Mouse (Mus musculus) adrenal gland, postnatal 14 days (tissue): ENCODE data around the gene Cd244a. TPM values are rescaled to one million over a fixed set of nuclear protein-coding genes. Genes with fewer than 3 reads are reported as not detected.

Source experiments
- DNase-seq: peaks from one replicate; pipeline ENCODE4 v3.0.0; 2021; ENCODE audit warnings: mixed read lengths
- microRNA-seq, 2 experiments: library from miRNA; unstranded; fragments of <30 nt; microRNA quantifications; one replicate each; pipeline ENCODE4 v1.2.0; 2021
- total RNA-seq: library from RNA; stranded (reverse); gene quantifications from 2 replicates; pipeline ENCODE4 v1.2.3, GENCODE M21; 2021

Gene Cd244a
- total RNA-seq, 1 experiment from 2014 or later, result 0.48 TPM

DNA sequence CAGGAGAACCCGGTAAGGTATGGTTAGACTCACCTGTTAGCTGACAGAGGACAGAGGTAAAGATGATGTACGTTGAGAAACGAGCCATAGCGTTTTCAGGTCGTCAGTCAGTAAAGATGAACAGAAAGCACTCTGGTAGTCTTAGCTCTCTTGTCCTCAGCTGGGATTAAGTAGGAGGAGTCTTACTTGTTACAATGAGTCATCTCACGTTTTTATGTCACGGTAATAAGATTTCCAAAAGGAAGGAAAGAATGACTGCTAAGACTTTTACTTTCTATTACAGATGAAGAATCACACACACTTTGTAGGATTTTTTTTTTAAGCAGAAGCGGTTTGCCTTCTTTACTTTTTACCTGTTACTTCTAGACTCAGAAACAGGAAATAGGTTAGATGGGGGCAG, 89.8 kb downstream of the Cd244a start:
- DNase-seq, result no peak

DNA sequence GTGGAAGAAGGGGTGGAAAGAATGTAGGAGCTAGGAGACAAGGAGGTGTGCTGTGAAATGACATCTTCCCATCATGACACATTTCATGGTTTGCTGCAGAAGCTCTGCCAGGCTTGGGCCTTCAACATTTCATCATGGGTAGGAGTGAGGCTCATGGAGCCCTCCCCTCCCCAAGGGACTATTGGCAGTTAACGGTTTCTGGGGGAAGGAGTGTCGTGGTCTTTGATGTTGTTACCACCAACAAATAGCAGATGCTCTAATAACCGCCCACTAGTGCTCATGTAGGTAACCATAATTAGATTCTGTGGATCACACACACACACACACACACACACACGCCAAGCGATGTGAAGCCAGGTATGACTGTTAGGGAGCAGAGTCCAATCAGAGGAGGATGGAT, 93.7 kb downstream of the Cd244a start, which contains the start of gene Slamf7:
Gene Slamf7 (minus strand): TSS at position 302 of the 400 bp plus-strand sequence.
- DNase-seq, result no peak

- no peak for DNase-seq
These were observed 99.6 kb downstream of the Cd244a start for GRCm38 (mm10) chr1:171658561-171658991.

Small RNAs within 50 kb of the gene (microRNA-seq; reads per million reads assigned to microRNA genes)
- gene Mir7683, result 0 reads per million in 2 experiments

Other genes with a start within 250 kb of the Cd244a start
- 33.7 and 36.1 TPM in 2 replicates for gene Dedd, start 230.0 kb upstream of the Cd244a start, total RNA-seq
- gene Nit1, start 213.5 kb upstream of the Cd244a start, total RNA-seq, result 62.1 and 62.8 TPM in 2 replicates
- gene Pfdn2, start 213.5 kb upstream of the Cd244a start, total RNA-seq, result 140 and 148 TPM in 2 replicates
- 3.1 and 5.1 TPM in 2 replicates for gene Klhdc9, start 198.4 kb upstream of the Cd244a start, total RNA-seq
- 0.11 TPM in 2 replicates for gene Nectin4, start 189.1 kb upstream of the Cd244a start, total RNA-seq
- 3.4 and 13.3 TPM in 2 replicates for gene Arhgap30, start 170.2 kb upstream of the Cd244a start, total RNA-seq
- gene Usf1, start 147.9 kb upstream of the Cd244a start, total RNA-seq, result 49.6 and 69.1 TPM in 2 replicates
- 2.6 and 11.3 TPM in 2 replicates for gene Tstd1, start 140.3 kb upstream of the Cd244a start, total RNA-seq
- gene F11r, start 121.7 kb upstream of the Cd244a start, total RNA-seq, result 59.6 and 66.3 TPM in 2 replicates
- 7.3 and 9.7 TPM in 2 replicates for gene Alyref2, start 55.7 kb upstream of the Cd244a start, total RNA-seq
- not detected in 2 replicates for gene Itln1, start 23.9 kb upstream of the Cd244a start, total RNA-seq
- gene Ly9, start 48.2 kb downstream of the Cd244a start, total RNA-seq, result 0.85 and 6.1 TPM in 2 replicates
- gene Slamf7, start 93.8 kb downstream of the Cd244a start, total RNA-seq, result 0.74 and 2.7 TPM in 2 replicates
- 2.6 and 7.7 TPM in 2 replicates for gene Cd48, start 122.8 kb downstream of the Cd244a start, total RNA-seq
- gene Slamf1, start 207.9 kb downstream of the Cd244a start, total RNA-seq, result 0.30 and 1.5 TPM in 2 replicates